Mouse (Mus musculus): Measurements from ENCODE around the gene Eid3. TPM values are rescaled to one million over a fixed set of nuclear protein-coding genes. Genes with fewer than 3 reads are reported as not detected.

The Eid3 gene
- polyA plus RNA-seq, 2 experiments: 0.43 to 0.72 TPM

- WGBS: 88% methylated on average over 13 of the region's 13 CpGs
- Histone ChIP-seq H3K4me1 (ENCODE audit: control insufficient read depth, insufficient read depth, low read length) (peaks cover 4% of the 10 kb centered on the region; the same call in 1 of the 2 replicates), H3K4me3 (replicated peaks; ENCODE audit: low read length) (no peak overlapping the region), H3K4me2 (replicated peaks; ENCODE audit: low read depth, low read length, severe bottlenecking) (no peak overlapping the region), H3K27ac (replicated peaks; ENCODE audit: low read depth, low read length) (no peak overlapping the region), H3K9ac (ENCODE audit: low read depth, low read length, severe bottlenecking) (no peak overlapping the region), H3K27me3 (ENCODE audit: control insufficient read depth, insufficient read depth, low read length) (no peaks in the 10 kb centered on the region), H3K36me3 (ENCODE audit: control insufficient read depth, insufficient read depth, low read length) (peaks cover 41% of the 10 kb centered on the region), H3K9me3 (ENCODE audit: control insufficient read depth, low read length) (no peaks in the 10 kb centered on the region)
- DNase-seq (ENCODE audit: low spot score) (no peak), ATAC-seq (ENCODE audit: low FRiP score, low read depth) (no peak)
- no peak for TF ChIP-seq POLR2A (IDR thresholded peaks at IDR 0.05; ENCODE audit: borderline replicate concordance, extremely low read depth, insufficient read depth, insufficient read length)
These were observed 31.5 kb downstream of the Eid3 start for GRCm38 (mm10) chr10:82897936-82898335.

- peaks cover 33% of the 10 kb centered on the region for H3K36me3 ChIP-seq (ENCODE audit: control insufficient read depth, insufficient read depth, low read length)
- H3K4me1 ChIP-seq (ENCODE audit: control insufficient read depth, insufficient read depth, low read length): peaks cover 4% of the 10 kb centered on the region; the same call in 1 of the 2 replicates
- no peaks in the 10 kb centered on the region for H3K9me3 ChIP-seq (ENCODE audit: control insufficient read depth, low read length)
- 65% methylated on average over 7 of the region's 7 CpGs for WGBS
- no peak overlapping the region for H3K27ac ChIP-seq (replicated peaks; ENCODE audit: low read depth, low read length)
- TF ChIP-seq POLR2A (IDR thresholded peaks at IDR 0.05; ENCODE audit: borderline replicate concordance, extremely low read depth, insufficient read depth, insufficient read length): no peak
- no peaks in the 10 kb centered on the region for H3K27me3 ChIP-seq (ENCODE audit: control insufficient read depth, insufficient read depth, low read length)
- H3K4me3 ChIP-seq (replicated peaks; ENCODE audit: low read length): no peak overlapping the region
- no peak overlapping the region for H3K9ac ChIP-seq (ENCODE audit: low read depth, low read length, severe bottlenecking)
- no peak overlapping the region for H3K4me2 ChIP-seq (replicated peaks; ENCODE audit: low read depth, low read length, severe bottlenecking)
- no peak for DNase-seq (ENCODE audit: low spot score)
- ATAC-seq (ENCODE audit: low FRiP score, low read depth): no peak
These were observed 32.5 kb downstream of the Eid3 start for GRCm38 (mm10) chr10:82898893-82899292.

- H3K4me2 ChIP-seq (replicated peaks; ENCODE audit: low read depth, low read length, severe bottlenecking): no peak overlapping the region; the same call in 1 of the 2 replicates
- H3K9ac ChIP-seq (ENCODE audit: low read depth, low read length, severe bottlenecking): no peak overlapping the region
- no peaks in the 10 kb centered on the region for H3K9me3 ChIP-seq (ENCODE audit: control insufficient read depth, low read length)
- H3K27me3 ChIP-seq (ENCODE audit: control insufficient read depth, insufficient read depth, low read length): no peaks in the 10 kb centered on the region
- no peak overlapping the region for H3K27ac ChIP-seq (replicated peaks; ENCODE audit: low read depth, low read length)
- peaks cover 4% of the 10 kb centered on the region; the same call in 1 of the 2 replicates for H3K4me1 ChIP-seq (ENCODE audit: control insufficient read depth, insufficient read depth, low read length)
- WGBS: 43% methylated on average over 16 of the region's 16 CpGs
- no peak for DNase-seq (ENCODE audit: low spot score)
- 0 out of 2 replicates have a peak, but pooled peaks have one; percentile 14 for ATAC-seq (ENCODE audit: low FRiP score, low read depth)
- H3K36me3 ChIP-seq (ENCODE audit: control insufficient read depth, insufficient read depth, low read length): peaks cover 33% of the 10 kb centered on the region
- no peak for TF ChIP-seq POLR2A (IDR thresholded peaks at IDR 0.05; ENCODE audit: borderline replicate concordance, extremely low read depth, insufficient read depth, insufficient read length)
- H3K4me3 ChIP-seq (replicated peaks; ENCODE audit: low read length): no peak overlapping the region
These were observed 33.5 kb downstream of the Eid3 start for GRCm38 (mm10) chr10:82899810-82900421.

GRCm38 (mm10) chr10:82900546-82900945, 34.1 kb downstream of the Eid3 start:
- no peak overlapping the region for H3K9ac ChIP-seq (ENCODE audit: low read depth, low read length, severe bottlenecking)
- no peak for ATAC-seq (ENCODE audit: low FRiP score, low read depth)
- no peak for TF ChIP-seq POLR2A (IDR thresholded peaks at IDR 0.05; ENCODE audit: borderline replicate concordance, extremely low read depth, insufficient read depth, insufficient read length)

GRCm38 (mm10) chr10:82901436-82901835, 35.0 kb downstream of the Eid3 start:
- no peak for TF ChIP-seq POLR2A (IDR thresholded peaks at IDR 0.05; ENCODE audit: borderline replicate concordance, extremely low read depth, insufficient read depth, insufficient read length)
- peaks cover 17% of the 10 kb centered on the region for H3K36me3 ChIP-seq (ENCODE audit: control insufficient read depth, insufficient read depth, low read length)
- H3K9me3 ChIP-seq (ENCODE audit: control insufficient read depth, low read length): no peaks in the 10 kb centered on the region
- no peaks in the 10 kb centered on the region for H3K27me3 ChIP-seq (ENCODE audit: control insufficient read depth, insufficient read depth, low read length)
- WGBS: 7% methylated on average over 7 of the region's 7 CpGs
- no peak overlapping the region for H3K4me3 ChIP-seq (replicated peaks; ENCODE audit: low read length)
- H3K9ac ChIP-seq (ENCODE audit: low read depth, low read length, severe bottlenecking): no peak overlapping the region
- ATAC-seq (ENCODE audit: low FRiP score, low read depth) (peak; percentile 46; the same call in 1 of the 2 replicates), DNase-seq (ENCODE audit: low spot score) (peak; percentile 80)
- no peak overlapping the region for H3K4me2 ChIP-seq (replicated peaks; ENCODE audit: low read depth, low read length, severe bottlenecking)
- peaks cover 4% of the 10 kb centered on the region; the same call in 1 of the 2 replicates for H3K4me1 ChIP-seq (ENCODE audit: control insufficient read depth, insufficient read depth, low read length)
- H3K27ac ChIP-seq (replicated peaks; ENCODE audit: low read depth, low read length): no peak overlapping the region

More at GRCm38 (mm10) chr10:82900546-82900945, 34.1 kb downstream of the Eid3 start:
- H3K27ac ChIP-seq (replicated peaks; ENCODE audit: low read depth, low read length): no peak overlapping the region
- H3K36me3 ChIP-seq (ENCODE audit: control insufficient read depth, insufficient read depth, low read length): peaks cover 26% of the 10 kb centered on the region
- no peaks in the 10 kb centered on the region for H3K9me3 ChIP-seq (ENCODE audit: control insufficient read depth, low read length)
- DNase-seq (ENCODE audit: low spot score): peak; percentile 44
- WGBS: 31% methylated on average over 7 of the region's 7 CpGs
- no peak overlapping the region; the same call in 1 of the 2 replicates for H3K4me2 ChIP-seq (replicated peaks; ENCODE audit: low read depth, low read length, severe bottlenecking)
- H3K4me3 ChIP-seq (replicated peaks; ENCODE audit: low read length): no peak overlapping the region
- H3K27me3 ChIP-seq (ENCODE audit: control insufficient read depth, insufficient read depth, low read length): no peaks in the 10 kb centered on the region
- H3K4me1 ChIP-seq (ENCODE audit: control insufficient read depth, insufficient read depth, low read length): peaks cover 4% of the 10 kb centered on the region; the same call in 1 of the 2 replicates

Measured in limb, embryonic 14.5 days (tissue).